Mouse (Mus musculus): ENCODE results near the gene Rita1.

- TF ChIP-seq CTCF (IDR thresholded peaks at IDR 0.05; ENCODE audit: low read depth, low read length) (no peak), GATA1 (IDR thresholded peaks at IDR 0.05; ENCODE audit: borderline replicate concordance, low read length) (no peak), TAL1 (conservative IDR thresholded peaks at IDR 0.05; ENCODE audit: low read depth, low read length) (no peak), POLR2AphosphoS5 (IDR thresholded peaks at IDR 0.05; ENCODE audit: insufficient replicate concordance, low read depth, low read length) (no peak)
These were observed 37.5 kb upstream of the Rita1 start for GRCm38 (mm10) chr5:120649938-120650337.

All from G1E (cell line).